Mouse (Mus musculus) midbrain, embryonic 13.5 days (tissue): ENCODE measurements around the gene Btbd35f13. TPM values are rescaled to one million over a fixed set of nuclear protein-coding genes. Genes with fewer than 3 reads are reported as not detected.
"Not testable (repeated sequence)": the region's sequence is repeated elsewhere in the genome, so short reads cannot be mapped to it uniquely, and the experiment has no call there.

ENCODE experiments used
- ATAC-seq: fragments of 200-750 bp; cut with Nextera tagmentation; 2 replicates; pipeline ENCODE4 v1.8.0; 2017; ENCODE audit warnings: mild to moderate bottlenecking, moderate TSS enrichment, moderate library complexity
- H3K27ac ChIP-seq: fragments of 300-500 bp; sonication (generic); 2 replicates; pipeline ENCODE4 v1.5.1; 2015; ENCODE audit warnings: inconsistent platforms, mild to moderate bottlenecking, moderate library complexity
- H3K27me3 ChIP-seq: fragments of 300-500 bp; sonication (generic); 2 replicates; pipeline ENCODE4 v1.6.1; 2015; ENCODE audit warnings: mild to moderate bottlenecking, inconsistent platforms
- H3K36me3 ChIP-seq: fragments of 300-500 bp; sonication (generic); 2 replicates; pipeline ENCODE4 v1.6.1; 2015; ENCODE audit warnings: mild to moderate bottlenecking, inconsistent platforms
- H3K4me1 ChIP-seq: fragments of 300-500 bp; sonication (generic); replicated peaks from 2 replicates; pipeline ENCODE4 v1.6.1; 2015; ENCODE audit warnings: inconsistent platforms
- H3K4me2 ChIP-seq: fragments of 300-500 bp; sonication (generic); replicated peaks from 2 replicates; pipeline ENCODE4 v1.6.1; 2015; ENCODE audit warnings: moderate library complexity, mild to moderate bottlenecking, inconsistent platforms
- H3K4me3 ChIP-seq: fragments of 300-500 bp; sonication (generic); replicated peaks from 2 replicates; pipeline ENCODE4 v1.5.1; 2015; ENCODE audit warnings: mild to moderate bottlenecking, inconsistent platforms
- H3K9ac ChIP-seq: fragments of 300-500 bp; sonication (generic); replicated peaks from 2 replicates; pipeline ENCODE4 v1.6.1; 2015; ENCODE audit warnings: mild to moderate bottlenecking, inconsistent platforms
- H3K9me3 ChIP-seq: fragments of 300-500 bp; sonication (generic); 2 replicates; pipeline ENCODE4 v1.6.1; 2016; ENCODE audit warnings: mild to moderate bottlenecking, inconsistent platforms
- WGBS: fragments of 180-500 bp; shearing (Covaris S2); methylation state at CpG from one replicate; pipeline ENCODE4 v1.1.7; 2015; 5-methylcytosine and 5-hydroxymethylcytosine counted together
- polyA plus RNA-seq: library from polyadenylated mRNA; unstranded; fragments of >200 nt; fragmentation: Nextera tagmentation; extraction: Ambion mirVana; gene quantifications from 2 replicates; pipeline ENCODE4 v1.2.1, GENCODE M21; 2015

The Btbd35f13 gene
- not detected in 2 replicates for polyA plus RNA-seq

DNA sequence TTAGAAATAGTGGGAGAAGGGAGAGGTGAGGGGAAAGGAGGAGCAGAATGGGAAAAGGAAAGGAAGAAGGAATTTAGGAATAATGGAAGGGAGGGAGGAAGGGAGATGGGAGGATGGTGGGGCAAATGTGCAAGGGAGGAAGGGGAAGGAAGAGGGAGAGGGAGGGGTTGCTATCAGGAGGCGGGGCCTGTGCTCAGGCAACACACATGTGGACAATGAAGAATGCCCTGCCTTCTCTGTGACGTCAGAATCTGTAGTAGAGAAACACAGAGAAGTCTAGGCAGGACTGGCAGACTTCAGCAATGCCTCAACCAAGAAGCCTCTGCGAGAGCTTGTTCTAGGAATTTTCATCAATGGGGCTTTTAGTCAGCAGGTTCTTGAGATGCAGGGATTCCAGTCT is at the start of gene Btbd35f13:
TSS of gene Btbd35f13 (plus strand) at position 301 of the 400 bp plus-strand sequence.
- H3K9me3 ChIP-seq, H3K4me1 ChIP-seq, H3K4me2 ChIP-seq, H3K27ac ChIP-seq, H3K9ac ChIP-seq, ATAC-seq, H3K36me3 ChIP-seq, H3K27me3 ChIP-seq, H3K4me3 ChIP-seq: not testable (repeated sequence)
- WGBS = 80% methylated on average over 2 of the region's 3 CpGs

- not testable (repeated sequence) for ATAC-seq, H3K4me2 ChIP-seq, H3K9ac ChIP-seq, H3K27ac ChIP-seq, H3K4me3 ChIP-seq, H3K36me3 ChIP-seq, H3K4me1 ChIP-seq, H3K27me3 ChIP-seq, H3K9me3 ChIP-seq
- WGBS = no CpG with 5 or more reads among the region's 3 CpGs
Measured at GRCm38 (mm10) chrX:33702249-33702648, 45.3 kb downstream of the Btbd35f13 start, which contains the start of gene Btbd35f14. Btbd35f14 (minus strand) TSS chrX:33702349.

Other genes with a start within 250 kb of the Btbd35f13 start
- gene Btbd35f15, start 79.9 kb upstream of the Btbd35f13 start, polyA plus RNA-seq = not detected in 2 replicates
- not detected in 2 replicates for gene Btbd35f14, start 45.2 kb downstream of the Btbd35f13 start, polyA plus RNA-seq